Mouse (Mus musculus): Measurements from ENCODE around the gene Pik3r6.

DNA sequence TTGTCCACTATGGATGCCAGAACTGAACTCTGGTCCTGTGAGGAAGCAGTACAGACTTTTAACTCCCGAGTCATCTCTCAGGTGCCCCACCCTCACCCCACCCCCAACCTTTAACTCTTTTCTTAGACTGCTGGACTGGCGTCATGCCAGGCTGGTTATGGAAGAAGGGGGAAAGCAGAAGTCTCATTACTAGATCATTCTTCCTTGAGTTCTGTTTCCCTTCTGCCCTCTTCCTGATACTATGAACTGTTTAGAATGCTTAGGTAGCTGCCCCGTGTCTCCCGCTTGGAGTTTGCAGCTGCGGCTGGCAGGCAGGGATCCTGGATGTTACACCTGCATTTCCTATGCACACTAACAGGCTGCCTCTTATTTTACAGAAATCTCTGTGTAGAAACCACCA, 17.0 kb downstream of the Pik3r6 start:
- 0 out of 2 replicates have a peak, but pooled peaks have one; percentile 27 for TF ChIP-seq POLR2A (IDR thresholded peaks at IDR 0.05; ENCODE audit: borderline replicate concordance, low read depth, low read length)
- TF ChIP-seq CTCF (IDR thresholded peaks at IDR 0.05; ENCODE audit: low read depth, low read length): no peak
